Mouse (Mus musculus): ENCODE results near the gene Gm45213.

The Gm45213 gene

GRCm38 (mm10) chr7:66043552-66044459, at the start of gene Gm45213:
TSS of gene Gm45213 (plus strand) at chr7:66043602.
- no peak for DNase-seq (ENCODE audit: low read depth, low spot score)

- DNase-seq (ENCODE audit: low read depth, low spot score): no peak
Measured at GRCm38 (mm10) chr7:66001035-66001754, 42.2 kb upstream of the Gm45213 start.

- DNase-seq (ENCODE audit: low read depth, low spot score): no peak
Measured at GRCm38 (mm10) chr7:66001797-66002196, 41.6 kb upstream of the Gm45213 start.

- DNase-seq (ENCODE audit: low read depth, low spot score): no peak
Measured at GRCm38 (mm10) chr7:66003447-66003846, 40.0 kb upstream of the Gm45213 start.

DNA sequence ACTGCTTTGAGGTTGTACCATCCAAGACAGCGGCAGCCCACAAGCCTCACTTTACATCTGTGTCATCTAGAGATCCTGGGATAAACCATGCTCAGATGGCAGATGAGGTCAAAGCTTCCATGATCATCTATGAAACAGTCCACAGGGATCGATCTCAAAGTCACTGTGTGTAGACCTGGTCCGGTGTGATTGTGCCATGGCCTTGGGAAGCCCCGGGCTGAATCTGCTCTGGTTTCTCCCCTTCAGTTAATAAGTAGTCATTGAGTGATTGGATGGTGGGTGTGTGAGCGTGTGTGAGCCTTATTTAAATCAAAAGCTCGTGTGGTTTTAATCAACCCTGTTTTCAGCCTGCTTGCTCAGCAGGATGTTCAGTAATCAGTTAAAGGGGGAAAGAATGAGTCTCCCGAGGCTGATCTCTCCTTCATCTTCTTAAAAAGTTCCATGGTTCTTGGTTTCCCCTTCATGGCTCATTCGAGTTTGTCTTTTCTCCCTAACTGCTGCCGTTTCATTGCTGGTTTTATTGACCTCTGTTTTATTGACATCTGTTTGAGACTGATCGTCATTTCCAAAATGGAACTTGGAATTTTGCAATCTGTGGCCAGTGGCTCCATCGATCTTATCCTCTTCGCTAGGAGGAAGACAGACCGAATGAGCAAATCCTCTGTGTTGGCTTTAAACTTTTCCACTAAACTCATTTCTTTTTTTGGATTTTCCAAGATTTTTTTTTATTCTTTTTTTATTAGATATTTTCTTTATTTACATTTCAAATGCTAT, 39.4 kb upstream of the Gm45213 start:
- no peak for DNase-seq (ENCODE audit: low read depth, low spot score)

GRCm38 (mm10) chr7:66005066-66005465, 38.3 kb upstream of the Gm45213 start:
- DNase-seq (ENCODE audit: low read depth, low spot score): peak; percentile 59

GRCm38 (mm10) chr7:66008161-66008891, 35.1 kb upstream of the Gm45213 start:
- DNase-seq (ENCODE audit: low read depth, low spot score): no peak

DNA sequence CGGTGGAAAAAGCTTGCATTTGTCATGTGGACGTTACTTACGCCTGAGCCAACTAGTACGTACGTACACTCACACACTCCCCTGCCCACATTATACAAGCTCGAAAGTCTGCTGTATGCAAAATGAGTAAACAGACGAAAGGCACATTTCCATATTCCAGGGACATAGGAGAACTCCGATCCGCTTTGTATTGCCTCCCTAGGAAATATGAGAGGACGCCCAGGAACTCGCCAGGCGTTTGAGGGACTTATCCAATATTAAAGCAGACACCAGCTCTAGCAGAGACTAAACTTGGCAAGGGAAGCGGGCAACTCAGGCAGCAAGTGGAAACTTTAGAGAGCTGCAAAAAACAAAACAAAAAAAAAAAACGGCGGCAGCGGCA, 34.5 kb upstream of the Gm45213 start:
- DNase-seq (ENCODE audit: low read depth, low spot score): no peak

- DNase-seq (ENCODE audit: low read depth, low spot score): no peak
Measured at GRCm38 (mm10) chr7:66010518-66010917, 32.9 kb upstream of the Gm45213 start.

- peak; percentile 42 for DNase-seq (ENCODE audit: low read depth, low spot score)
Measured at GRCm38 (mm10) chr7:66027747-66028146, 15.7 kb upstream of the Gm45213 start.

GRCm38 (mm10) chr7:66028766-66029512, 14.5 kb upstream of the Gm45213 start:
- DNase-seq (ENCODE audit: low read depth, low spot score): peak; percentile 50

GRCm38 (mm10) chr7:66036809-66037208, 6.6 kb upstream of the Gm45213 start:
- no peak for DNase-seq (ENCODE audit: low read depth, low spot score)

DNA sequence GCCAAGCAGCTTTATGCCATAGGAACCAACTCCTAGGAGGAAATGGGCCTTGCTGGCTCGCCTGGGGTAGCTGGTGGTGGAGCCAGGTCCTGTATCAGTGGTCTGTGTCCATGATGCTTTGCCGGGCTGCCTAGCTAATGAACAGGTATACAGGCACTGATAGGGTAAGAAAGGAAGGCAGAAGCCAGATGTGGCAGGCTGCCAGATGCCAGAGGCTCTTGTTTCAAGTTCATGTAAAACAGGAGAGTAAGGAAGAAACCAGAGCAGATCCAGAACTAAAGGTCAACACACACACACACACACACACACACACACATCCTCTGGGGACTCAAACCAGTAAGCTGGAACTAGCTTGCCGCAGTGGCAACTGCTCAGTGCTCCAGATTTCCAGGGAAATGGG, 5.1 kb upstream of the Gm45213 start:
- DNase-seq (ENCODE audit: low read depth, low spot score): no peak

DNA sequence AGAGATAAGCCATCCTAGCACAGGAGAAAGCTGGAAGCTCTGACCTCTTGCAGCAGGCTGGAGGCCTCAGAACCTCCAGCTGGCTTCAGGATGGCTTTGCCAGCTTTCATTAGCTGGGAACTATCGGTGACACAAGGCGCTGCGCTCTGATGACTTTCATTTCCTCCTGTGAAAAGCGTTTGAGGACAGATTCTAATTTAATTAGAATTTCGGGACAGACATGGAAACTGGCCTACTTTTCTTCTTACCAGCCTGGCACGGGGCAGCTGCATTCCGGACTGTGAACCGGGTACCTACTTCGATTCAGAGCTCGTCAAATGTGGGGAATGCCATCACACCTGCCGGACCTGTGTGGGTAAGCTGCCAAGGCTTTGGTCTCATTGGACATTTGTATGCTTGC, 4.7 kb upstream of the Gm45213 start:
- DNase-seq (ENCODE audit: low read depth, low spot score): no peak

- DNase-seq (ENCODE audit: low read depth, low spot score): no peak
Measured at GRCm38 (mm10) chr7:66040026-66040814, 3.2 kb upstream of the Gm45213 start.

DNA sequence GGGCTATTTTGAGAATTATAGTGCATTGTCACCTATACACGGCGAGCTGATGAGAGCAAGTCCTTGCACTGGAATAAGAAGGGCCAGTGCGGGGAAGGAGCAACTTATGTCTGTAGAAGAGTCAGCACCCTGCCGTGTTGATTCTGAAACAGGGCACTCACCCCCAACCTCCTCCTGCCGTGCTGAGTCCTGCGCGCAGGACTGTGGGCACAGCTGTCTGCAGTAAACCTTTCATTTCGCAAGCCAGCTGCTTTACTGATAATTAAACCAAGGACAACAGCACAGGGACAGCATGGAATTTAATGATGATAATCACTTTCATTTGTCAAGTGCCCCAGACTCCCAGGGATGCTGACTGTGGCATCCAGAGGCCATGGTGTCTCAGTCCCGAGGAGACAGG, 1.2 kb downstream of the Gm45213 start:
- DNase-seq (ENCODE audit: low read depth, low spot score): no peak

DNA sequence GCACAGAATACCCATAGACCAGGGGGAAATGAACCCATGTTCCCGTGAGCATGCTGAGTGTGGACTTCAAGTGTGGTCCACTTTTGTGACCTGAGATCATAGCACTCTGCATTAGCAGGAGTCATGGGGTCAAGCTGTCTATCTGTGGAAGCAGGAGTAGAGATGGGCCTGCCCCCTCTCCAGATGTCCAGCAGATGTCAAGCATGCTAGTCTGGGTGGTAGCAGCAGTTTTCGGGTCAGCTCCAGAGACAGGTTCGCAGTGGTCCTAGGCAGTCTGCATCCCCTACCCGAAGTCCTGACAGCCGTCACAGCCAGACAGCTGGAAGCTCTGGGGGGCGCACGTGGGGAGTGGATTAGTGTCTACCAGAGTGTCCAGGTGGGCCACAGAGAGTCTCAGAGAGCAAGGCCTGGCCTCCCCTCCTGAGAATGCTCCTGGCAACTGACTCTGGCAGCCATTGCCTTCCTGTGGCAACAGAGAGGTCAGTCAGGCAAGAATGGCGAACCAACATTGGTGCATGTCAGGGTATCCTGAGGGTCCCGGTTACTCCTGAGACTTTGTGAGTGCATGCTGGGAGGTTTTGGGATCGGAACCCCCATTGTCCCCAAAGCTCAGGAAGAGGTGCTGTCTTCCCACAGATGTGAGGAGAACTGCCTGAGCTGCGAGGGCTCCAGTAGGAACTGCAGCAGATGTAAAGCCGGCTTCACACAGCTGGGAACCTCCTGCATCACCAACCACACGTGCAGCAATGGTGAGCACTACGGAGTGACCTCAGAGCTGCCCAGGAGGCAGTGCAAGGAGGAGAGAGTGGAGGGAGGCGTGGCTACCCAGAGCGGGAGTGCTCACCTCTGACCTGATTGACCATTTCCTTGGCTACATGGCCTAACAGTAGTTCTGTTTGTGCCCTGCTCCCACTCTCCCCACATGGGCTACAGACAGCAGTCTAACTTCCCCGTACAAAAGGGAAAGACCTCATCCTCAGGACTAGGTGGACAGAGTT, 3.8 kb downstream of the Gm45213 start:
- DNase-seq (ENCODE audit: low read depth, low spot score): no peak

DNA sequence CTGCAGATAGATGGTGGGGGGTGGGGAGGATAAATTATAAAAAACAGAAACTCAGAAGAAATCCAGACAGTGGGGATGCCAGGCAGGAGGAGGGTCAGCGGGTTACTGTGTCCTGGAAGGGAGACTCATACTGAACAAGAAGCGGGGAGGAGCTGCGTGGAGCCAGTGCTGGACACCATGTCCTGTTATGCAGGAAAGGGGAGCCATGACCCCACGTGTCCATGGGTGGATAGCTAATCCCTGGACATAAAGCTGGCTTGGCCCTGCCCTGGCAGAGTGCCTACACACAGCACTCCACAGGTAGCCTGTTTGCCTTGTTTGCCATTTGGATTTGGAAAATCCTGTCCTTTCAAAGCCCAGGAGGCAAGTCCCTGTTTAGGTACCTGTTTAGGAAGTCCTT, 4.6 kb downstream of the Gm45213 start:
- no peak for DNase-seq (ENCODE audit: low read depth, low spot score)

Data from R1 (cell line).